Mouse (Mus musculus) kidney, adult 9 months (tissue): ENCODE results near the gene Chn1.

ENCODE experiments used
- DNase-seq: peaks from one replicate; pipeline ENCODE4 v3.0.0; 2022

The Chn1 gene

DNA sequence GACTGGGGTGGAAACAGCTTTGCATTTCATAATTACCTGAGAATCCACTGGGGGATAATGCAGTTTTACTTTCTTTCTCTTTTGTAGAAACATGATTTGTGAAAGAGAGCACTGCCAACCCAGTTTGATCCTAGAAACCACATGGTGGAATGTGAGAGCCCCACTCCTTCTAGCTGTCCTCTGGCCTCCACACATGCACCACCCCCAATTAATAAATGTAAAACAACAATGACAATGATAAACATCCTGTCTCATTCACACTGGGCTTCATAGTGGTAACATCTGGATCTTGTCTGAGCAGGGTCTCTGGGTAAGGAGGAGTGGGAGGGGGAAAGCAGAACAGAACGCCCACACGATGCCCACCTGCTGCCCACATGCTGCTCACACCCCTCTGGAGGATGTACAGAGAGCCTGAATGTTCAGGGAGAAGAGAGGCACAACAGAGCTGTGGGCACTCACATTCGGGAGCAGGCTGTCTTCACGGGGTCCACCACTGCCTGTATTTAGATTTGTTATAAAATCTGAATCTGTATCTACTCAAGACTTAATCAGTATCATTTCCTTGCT, 156.6 kb downstream of the Chn1 start:
- no peak for DNase-seq

- peak; percentile 87 for DNase-seq
Observed at GRCm38 (mm10) chr2:73616434-73617057, 158.6 kb downstream of the Chn1 start.

- no peak for DNase-seq
Observed at GRCm38 (mm10) chr2:73615456-73615855, 159.7 kb downstream of the Chn1 start.

DNA sequence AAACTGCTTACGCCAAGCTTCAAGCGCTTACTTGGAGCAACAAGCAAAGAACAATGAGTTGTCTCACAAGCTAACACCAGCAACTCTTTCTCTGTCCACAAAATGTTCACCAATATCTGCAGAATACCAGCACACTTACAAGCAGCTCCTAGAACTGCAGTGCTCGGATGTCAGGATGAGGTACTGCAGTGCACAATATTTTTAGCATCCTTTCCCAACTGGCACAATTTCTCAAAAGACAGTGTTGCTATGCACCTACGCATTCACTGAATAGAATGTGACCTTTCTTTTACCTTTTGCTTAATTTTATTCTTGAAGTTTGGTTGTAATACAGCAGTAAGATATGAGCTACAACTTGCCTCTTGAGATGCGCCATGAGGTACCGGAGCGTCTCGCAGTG, 160.8 kb downstream of the Chn1 start:
- DNase-seq, result no peak

- no peak for DNase-seq
Observed at GRCm38 (mm10) chr2:73612941-73613340, 162.2 kb downstream of the Chn1 start.

- no peak for DNase-seq
Observed at GRCm38 (mm10) chr2:73612367-73612914, 162.7 kb downstream of the Chn1 start.

GRCm38 (mm10) chr2:73611798-73612197, 163.3 kb downstream of the Chn1 start:
- no peak for DNase-seq

GRCm38 (mm10) chr2:73609724-73610210, 165.4 kb downstream of the Chn1 start:
- DNase-seq, result no peak

GRCm38 (mm10) chr2:73609067-73609723, 166.0 kb downstream of the Chn1 start:
- peak; percentile 92 for DNase-seq

DNA sequence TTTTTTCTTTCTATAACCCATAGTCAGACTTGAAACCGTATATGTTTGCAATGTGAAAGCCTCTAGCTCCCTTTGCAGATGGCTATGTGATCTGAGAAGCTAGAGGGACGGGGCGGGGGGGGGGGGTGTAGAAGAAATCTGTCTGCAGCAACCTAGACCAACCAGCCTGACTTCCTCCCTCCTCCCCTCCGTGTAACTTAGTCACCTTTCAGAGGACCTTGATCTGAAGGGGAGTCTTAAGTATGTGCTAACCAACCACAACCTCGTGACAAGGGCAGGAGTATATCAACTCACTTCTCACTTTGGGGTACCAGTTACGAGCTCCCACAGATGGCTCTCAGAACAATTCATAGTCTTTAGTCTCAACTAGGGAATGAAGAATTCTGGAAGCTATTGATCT, 166.8 kb downstream of the Chn1 start:
- no peak for DNase-seq

DNA sequence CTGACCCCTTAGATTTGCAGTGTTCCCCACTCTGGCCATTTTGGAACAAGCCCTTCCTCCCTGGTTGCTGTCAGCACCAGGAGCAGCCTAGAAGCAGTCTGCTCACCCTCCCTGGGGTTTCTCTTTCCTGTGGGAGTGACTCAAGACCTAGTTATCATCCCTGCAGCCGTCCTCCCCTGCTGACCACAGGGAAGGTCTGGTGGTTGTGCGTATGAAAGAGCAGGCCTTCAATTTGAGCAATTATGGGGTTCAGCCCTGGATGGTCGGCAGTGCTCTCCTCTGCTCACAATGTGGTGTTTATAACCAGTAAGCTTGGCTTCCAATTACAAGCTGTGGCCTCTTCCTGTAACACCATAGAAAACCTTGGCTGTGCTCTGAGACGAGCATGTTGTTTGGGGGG, 167.5 kb downstream of the Chn1 start:
- no peak for DNase-seq

DNA sequence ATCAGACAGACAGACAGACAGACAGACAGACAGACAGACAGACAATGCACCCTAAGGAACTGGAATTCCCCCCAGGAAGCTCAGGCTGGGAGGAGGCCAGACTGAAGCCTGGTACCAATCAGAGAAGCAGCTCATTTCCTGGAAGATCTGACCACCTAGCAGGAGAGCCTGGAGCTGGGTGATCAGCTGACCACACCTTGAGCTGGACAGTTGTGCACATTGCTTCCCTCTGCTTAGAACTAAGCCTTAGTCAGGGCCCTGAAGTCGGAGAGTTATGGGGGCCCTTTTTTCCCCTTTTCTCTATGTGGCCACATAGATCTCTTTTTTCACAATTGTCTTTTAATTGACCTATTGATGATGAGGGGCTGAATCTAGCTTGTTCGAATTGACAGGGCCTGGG, 168.0 kb downstream of the Chn1 start:
- DNase-seq, result no peak

DNA sequence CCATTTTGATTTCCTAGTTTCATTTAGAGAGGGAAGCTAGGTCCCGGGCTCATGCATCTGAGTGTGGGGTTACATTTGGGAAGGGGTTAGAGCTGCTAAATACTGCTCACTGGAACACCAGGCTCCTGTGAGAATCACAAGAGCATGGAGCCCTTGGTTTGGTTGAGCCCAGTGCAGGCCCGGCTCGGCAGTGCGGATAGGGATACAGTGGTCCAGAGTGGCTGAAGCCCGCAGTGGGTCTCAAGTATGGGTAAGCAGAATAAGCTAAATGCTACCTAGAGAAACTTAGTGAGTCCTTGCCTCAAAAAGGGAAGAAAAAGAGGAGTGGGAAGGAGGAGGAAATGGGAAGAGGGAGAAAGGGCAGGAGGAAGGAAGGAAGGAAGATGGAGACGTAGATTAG, 168.5 kb downstream of the Chn1 start:
- DNase-seq, result no peak

- DNase-seq, result peak; percentile 57
Observed at GRCm38 (mm10) chr2:73605077-73605476, 170.1 kb downstream of the Chn1 start.

GRCm38 (mm10) chr2:73604579-73604978, 170.6 kb downstream of the Chn1 start:
- no peak for DNase-seq

GRCm38 (mm10) chr2:73600650-73601049, 174.5 kb downstream of the Chn1 start:
- no peak for DNase-seq

- no peak for DNase-seq
Observed at GRCm38 (mm10) chr2:73597772-73598171, 177.4 kb downstream of the Chn1 start.

- no peak for DNase-seq
Observed at GRCm38 (mm10) chr2:73596786-73597185, 178.4 kb downstream of the Chn1 start.

- DNase-seq, result no peak
Observed at GRCm38 (mm10) chr2:73596326-73596725, 178.8 kb downstream of the Chn1 start.

GRCm38 (mm10) chr2:73593101-73593439, 182.1 kb downstream of the Chn1 start:
- no peak for DNase-seq

GRCm38 (mm10) chr2:73592231-73593100, 182.7 kb downstream of the Chn1 start:
- peak; percentile 43 for DNase-seq

DNA sequence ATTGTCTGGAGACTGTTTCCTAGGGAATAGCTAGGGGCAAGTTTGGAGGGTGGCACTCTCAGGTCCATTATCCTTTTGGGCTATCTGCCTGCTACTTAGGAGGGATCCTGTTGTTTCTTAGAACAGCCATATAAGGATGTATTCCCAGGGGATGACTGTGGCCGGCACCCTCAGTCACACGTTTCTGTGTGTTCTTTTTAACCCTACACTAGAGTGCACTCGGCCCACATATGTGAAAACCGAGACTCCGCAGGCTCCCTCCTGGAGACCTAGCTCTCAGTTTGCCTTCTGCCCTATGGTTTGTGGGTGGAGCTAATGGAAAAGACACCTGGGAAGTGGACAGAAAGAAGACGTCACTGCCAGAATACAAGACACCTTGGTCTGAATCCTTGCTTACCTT, 183.9 kb downstream of the Chn1 start:
- no peak for DNase-seq

DNA sequence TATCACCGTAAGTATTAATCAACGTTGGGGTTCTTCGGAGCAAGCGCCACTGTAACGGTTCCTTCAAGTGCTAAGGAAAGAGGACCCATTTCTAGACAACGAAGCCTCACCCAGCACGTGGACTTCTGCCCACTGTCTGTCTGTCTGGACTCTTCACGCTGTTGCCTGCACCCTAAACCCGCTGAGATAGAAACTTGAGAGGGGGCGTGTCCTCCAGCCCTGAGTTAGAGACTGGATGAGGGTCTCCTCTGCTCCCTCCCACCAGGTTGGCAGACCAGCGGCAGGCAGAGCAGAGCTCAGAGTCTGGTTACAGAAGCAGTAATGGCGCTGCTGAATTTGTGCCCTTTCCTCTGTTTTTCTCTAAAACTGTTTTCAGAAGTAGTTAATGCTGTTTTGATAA, 185.0 kb downstream of the Chn1 start:
- no peak for DNase-seq
